Mouse (Mus musculus) hindbrain, embryonic 16.5 days (tissue): Measurements from ENCODE around the gene Polr3a. TPM values are rescaled to one million over a fixed set of nuclear protein-coding genes. Genes with fewer than 3 reads are reported as not detected.

ENCODE experiments used
- ATAC-seq: fragments of 200-750 bp; cut with Nextera tagmentation; 2 replicates; pipeline ENCODE4 v1.8.0; 2017; ENCODE audit warnings: moderate TSS enrichment, moderate library complexity
- H3K27ac ChIP-seq: fragments of 300-500 bp; sonication (generic); 2 replicates; pipeline ENCODE4 v1.5.1; 2014; ENCODE audit warnings: low read depth, mild to moderate bottlenecking, control low read depth, low read length, moderate library complexity
- H3K27me3 ChIP-seq: fragments of 300-500 bp; sonication (generic); replicated peaks from 2 replicates; pipeline ENCODE4 v1.6.1; 2014; ENCODE audit warnings: low read length; ENCODE audit not compliant: control insufficient read depth, insufficient read depth
- H3K36me3 ChIP-seq: fragments of 300-500 bp; sonication (generic); 2 replicates; pipeline ENCODE4 v1.6.1; 2014; ENCODE audit warnings: mild to moderate bottlenecking, low read length, moderate library complexity, mixed read lengths; ENCODE audit not compliant: control insufficient read depth, insufficient read depth
- H3K4me1 ChIP-seq: fragments of 300-500 bp; sonication (generic); 2 replicates; pipeline ENCODE4 v1.6.1; 2014; ENCODE audit warnings: low read depth, low read length; ENCODE audit not compliant: control insufficient read depth, insufficient read depth
- H3K4me2 ChIP-seq: fragments of 300-500 bp; sonication (generic); 2 replicates; pipeline ENCODE4 v1.6.1; 2014; ENCODE audit warnings: mild to moderate bottlenecking, low read length, control low read depth, moderate library complexity
- H3K4me3 ChIP-seq: fragments of 300-500 bp; sonication (generic); 2 replicates; pipeline ENCODE4 v1.5.1; 2014; ENCODE audit warnings: mild to moderate bottlenecking, low read length, control low read depth, moderate library complexity
- H3K9ac ChIP-seq: fragments of 300-500 bp; sonication (generic); 2 replicates; pipeline ENCODE4 v1.6.1; 2014; ENCODE audit warnings: low read depth, mild to moderate bottlenecking, control low read depth, low read length, moderate library complexity
- H3K9me3 ChIP-seq: fragments of 300-500 bp; sonication (generic); 2 replicates; pipeline ENCODE4 v1.6.1; 2014; ENCODE audit warnings: mild to moderate bottlenecking, low read length, moderate library complexity; ENCODE audit not compliant: control insufficient read depth
- WGBS: fragments of 180-500 bp; shearing (Covaris S2); extraction: QIAGEN DNeasy Blood & Tissue Kit; methylation state at CpG from one replicate; pipeline ENCODE4 v1.1.7; 2014; 5-methylcytosine and 5-hydroxymethylcytosine counted together
- polyA plus RNA-seq: library from polyadenylated mRNA; unstranded; fragments of >200 nt; fragmentation: Nextera tagmentation; extraction: Ambion mirVana; gene quantifications from 2 replicates; pipeline ENCODE4 v1.2.1, GENCODE M21; 2015

The Polr3a gene
- polyA plus RNA-seq, result 16.5 and 18.4 TPM in 2 replicates

- Histone ChIP-seq H3K4me1 (peaks cover 15% of the 10 kb centered on the region), H3K4me3 (peak within 1 kb of the TSS; percentile 78), H3K27ac (peak within 1 kb of the TSS; percentile 59; the same call in 1 of the 2 replicates), H3K9me3 (no peaks in the 10 kb centered on the region), H3K36me3 (peaks cover 12% of the 10 kb centered on the region), H3K27me3 (no peaks in the 10 kb centered on the region), H3K9ac (peak within 1 kb of the TSS; percentile 81), H3K4me2 (peak within 1 kb of the TSS; percentile 80)
- ATAC-seq, result peak; percentile 80
- WGBS, result under 1% methylated on average over 30 of the region's 30 CpGs
These were observed at the start of gene Polr3a, which contains the start of gene Rps24 for GRCm38 (mm10) chr14:24486773-24487227. Gene Polr3a (minus strand): TSS chr14:24487058. Gene Rps24 (plus strand): TSS chr14:24487125.

- ATAC-seq, result peak; percentile 61
- no peaks in the 10 kb centered on the region; the same call in 1 of the 2 replicates for H3K9me3 ChIP-seq
- peaks cover 29% of the 10 kb centered on the region for H3K4me1 ChIP-seq
- H3K4me3 ChIP-seq, result no peak overlapping the region
- no peak overlapping the region for H3K4me2 ChIP-seq
- 27% methylated on average over 9 of the region's 9 CpGs for WGBS
- H3K27me3 ChIP-seq, result no peaks in the 10 kb centered on the region
- peak overlapping the region; percentile 36 for H3K27ac ChIP-seq
- H3K9ac ChIP-seq, result no peak overlapping the region
- H3K36me3 ChIP-seq, result no peaks in the 10 kb centered on the region
These were observed 48.1 kb upstream of the Polr3a start for GRCm38 (mm10) chr14:24534865-24535545.

GRCm38 (mm10) chr14:24530228-24530627 is 43.4 kb upstream of the Polr3a start:
- H3K4me1 ChIP-seq, result peaks cover 33% of the 10 kb centered on the region
- no peaks in the 10 kb centered on the region for H3K9me3 ChIP-seq
- peak; percentile 48; the same call in 1 of the 2 replicates for ATAC-seq
- H3K9ac ChIP-seq, result peak overlapping the region; percentile 22
- 4% methylated on average over 3 of the region's 6 CpGs for WGBS
- H3K4me3 ChIP-seq, result no peak overlapping the region
- no peak overlapping the region for H3K27ac ChIP-seq
- H3K27me3 ChIP-seq, result no peaks in the 10 kb centered on the region
- no peak overlapping the region; the same call in 1 of the 2 replicates for H3K4me2 ChIP-seq
- no peaks in the 10 kb centered on the region for H3K36me3 ChIP-seq

- Histone ChIP-seq H3K9ac (no peak overlapping the region), H3K4me2 (no peak overlapping the region), H3K36me3 (no peaks in the 10 kb centered on the region), H3K4me1 (peaks cover 17% of the 10 kb centered on the region), H3K4me3 (no peak overlapping the region), H3K9me3 (no peaks in the 10 kb centered on the region), H3K27me3 (no peaks in the 10 kb centered on the region), H3K27ac (peak overlapping the region; percentile 59; the same call in 1 of the 2 replicates)
- ATAC-seq, result no peak
- WGBS, result 43% methylated on average over 10 of the region's 10 CpGs
These were observed 39.6 kb upstream of the Polr3a start for GRCm38 (mm10) chr14:24526440-24526839.

GRCm38 (mm10) chr14:24525677-24526415 is 39.0 kb upstream of the Polr3a start:
- Histone ChIP-seq H3K27me3 (no peaks in the 10 kb centered on the region), H3K4me1 (peaks cover 17% of the 10 kb centered on the region), H3K4me2 (no peak overlapping the region), H3K9me3 (no peaks in the 10 kb centered on the region), H3K9ac (no peak overlapping the region), H3K4me3 (no peak overlapping the region), H3K27ac (peak overlapping the region; percentile 44; the same call in 1 of the 2 replicates), H3K36me3 (no peaks in the 10 kb centered on the region)
- no peak; the same call in 1 of the 2 replicates for ATAC-seq
- 50% methylated on average over 10 of the region's 10 CpGs for whole genome bisulfite sequencing

DNA sequence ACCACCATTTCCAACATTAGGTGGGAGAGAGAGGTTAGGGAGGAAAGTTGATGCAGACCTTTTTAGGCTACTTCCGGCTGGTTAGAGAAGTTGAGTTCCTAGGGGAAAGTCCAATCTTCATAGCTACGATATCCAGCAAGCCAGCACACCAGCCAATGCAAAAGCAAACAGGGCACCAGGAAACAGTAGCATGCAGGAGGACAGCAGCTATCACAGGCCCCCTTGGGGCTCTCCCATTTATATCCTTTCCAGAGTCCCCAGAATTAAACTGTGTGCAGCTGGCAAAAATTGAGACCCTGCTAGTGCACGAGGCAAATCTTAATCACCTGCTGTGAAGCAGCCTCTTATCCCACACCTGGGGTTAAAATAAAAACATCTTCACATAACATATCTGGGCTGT is 38.3 kb upstream of the Polr3a start:
- Histone ChIP-seq H3K27me3 (no peaks in the 10 kb centered on the region), H3K9me3 (no peaks in the 10 kb centered on the region), H3K4me1 (peaks cover 10% of the 10 kb centered on the region), H3K4me2 (no peak overlapping the region), H3K36me3 (no peaks in the 10 kb centered on the region), H3K4me3 (no peak overlapping the region), H3K9ac (no peak overlapping the region), H3K27ac (no peak overlapping the region; the same call in 1 of the 2 replicates)
- no peak for ATAC-seq
- WGBS, result 69% methylated on average over 3 of the region's 3 CpGs

DNA sequence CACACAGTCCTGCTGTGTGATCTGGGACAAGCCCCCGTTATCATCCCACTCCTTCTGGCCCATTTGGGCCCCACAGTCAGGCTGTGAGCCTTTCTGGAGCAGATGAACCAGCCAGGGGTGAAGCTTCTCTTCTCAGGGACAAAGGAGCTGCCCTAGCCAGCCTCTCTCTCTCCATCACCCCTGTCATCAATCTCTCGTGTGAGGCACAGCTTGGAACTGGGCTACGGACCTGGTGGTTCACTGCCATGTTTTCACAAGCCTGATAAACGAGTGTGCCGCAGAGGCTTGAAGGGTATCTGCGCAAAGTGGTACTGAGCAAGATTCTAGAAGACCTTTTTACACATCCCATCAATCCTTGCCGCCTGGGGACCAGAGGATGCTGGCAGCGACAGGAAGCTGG is 34.7 kb upstream of the Polr3a start:
- Histone ChIP-seq H3K36me3 (no peaks in the 10 kb centered on the region), H3K27ac (no peak overlapping the region), H3K4me3 (no peak overlapping the region), H3K4me1 (peaks cover 8% of the 10 kb centered on the region), H3K4me2 (no peak overlapping the region), H3K9me3 (no peaks in the 10 kb centered on the region), H3K27me3 (no peaks in the 10 kb centered on the region), H3K9ac (no peak overlapping the region)
- peak; percentile 67; the same call in 1 of the 2 replicates for ATAC-seq
- 59% methylated on average over 8 of the region's 8 CpGs for WGBS

DNA sequence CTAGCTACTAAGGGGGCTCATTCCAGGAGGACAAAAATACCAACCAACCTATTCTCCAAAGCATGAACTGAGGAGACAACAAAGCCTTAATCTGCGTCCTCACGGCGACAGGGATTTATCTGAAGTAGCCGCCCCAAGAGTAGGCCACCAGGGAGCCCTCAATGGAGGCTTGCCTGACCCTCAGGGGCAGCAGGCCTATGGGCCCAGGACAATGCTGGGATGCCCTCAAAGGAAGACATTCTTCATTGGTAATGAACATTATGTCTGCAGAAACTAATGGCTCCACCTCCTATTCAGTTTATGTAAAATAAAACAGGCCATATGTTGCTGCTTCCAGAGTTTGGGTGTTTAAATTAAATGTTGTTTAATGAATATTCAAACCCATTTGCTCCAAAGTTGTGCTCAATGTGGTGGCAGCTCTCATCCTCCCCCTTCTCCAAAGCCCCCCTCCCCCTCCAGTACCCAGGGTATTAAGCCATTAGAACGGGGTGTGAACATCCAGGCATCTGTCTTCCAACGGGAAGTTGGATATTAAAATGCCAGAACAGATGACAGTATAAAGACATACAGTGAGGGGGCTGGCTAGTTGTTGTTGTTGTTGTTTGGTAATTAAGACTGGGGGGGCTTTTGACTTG is 25.8 kb upstream of the Polr3a start:
- Histone ChIP-seq H3K4me3 (no peak overlapping the region), H3K4me1 (peaks cover 10% of the 10 kb centered on the region), H3K9me3 (peaks cover 3% of the 10 kb centered on the region; the same call in 1 of the 2 replicates), H3K27me3 (no peaks in the 10 kb centered on the region), H3K4me2 (no peak overlapping the region), H3K36me3 (no peaks in the 10 kb centered on the region), H3K27ac (no peak overlapping the region), H3K9ac (no peak overlapping the region)
- ATAC-seq, result no peak
- 49% methylated on average over 6 of the region's 6 CpGs for WGBS
